Mouse (Mus musculus) small intestine, adult 2 months (tissue): ENCODE data around the gene Saxo1.

Source experiments
- CTCF ChIP-seq: fragments of 200-500 bp; IDR thresholded peaks from 2 replicates; pipeline ENCODE4 v1.5.1; 2012; ENCODE audit warnings: low read depth, mild to moderate bottlenecking, control low read depth, inconsistent platforms, low read length, moderate library complexity, mixed read lengths; ENCODE audit not compliant: insufficient replicate concordance, insufficient read length; ENCODE audit errors: extremely low read depth
- POLR2A ChIP-seq: fragments of 200-500 bp; IDR thresholded peaks from 2 replicates; pipeline ENCODE4 v1.6.1; 2012; ENCODE audit warnings: low read depth, mild to moderate bottlenecking, control low read depth, inconsistent platforms, low read length, moderate library complexity

DNA sequence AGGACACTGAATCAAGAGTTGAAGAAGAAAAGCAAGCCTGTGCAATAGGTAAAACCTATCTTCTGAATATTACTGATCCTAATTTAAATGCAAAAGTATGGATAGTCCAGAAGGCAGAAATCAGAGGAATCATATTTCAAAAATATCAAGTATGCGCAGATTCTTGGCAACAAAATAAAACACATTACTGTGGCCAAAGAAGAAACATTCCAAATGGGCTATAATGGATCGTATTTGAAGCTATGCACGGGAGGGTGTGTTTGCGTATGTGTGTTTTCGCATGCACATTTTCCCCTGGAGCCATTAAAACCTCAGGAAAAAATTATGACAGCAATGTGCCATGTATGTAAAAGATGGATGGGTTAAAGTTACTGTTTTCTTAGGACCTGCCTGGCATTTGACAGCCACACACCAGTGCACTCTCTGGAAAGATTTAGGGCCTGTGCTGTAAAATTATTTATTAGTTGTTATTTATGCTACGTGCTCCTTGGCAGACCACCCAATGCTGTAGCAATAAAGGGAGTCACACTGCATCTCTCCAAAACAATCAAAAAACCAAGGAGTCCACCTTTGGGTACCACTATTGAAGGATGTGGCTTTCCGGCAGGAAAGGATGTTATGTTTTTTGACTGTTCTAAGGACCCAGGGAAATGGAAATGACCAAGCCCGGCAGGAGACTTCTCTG is 24.6 kb downstream of the Saxo1 start:
- TF ChIP-seq POLR2A (no peak), CTCF (no peak)
